Mouse (Mus musculus): ENCODE measurements around the gene Rbm38. TPM values are rescaled to one million over a fixed set of nuclear protein-coding genes. Genes with fewer than 3 reads are reported as not detected.

Gene Rbm38
- polyA plus RNA-seq, 1 experiment from 2014 or later: 53.0 TPM

Other genes starting within 250 kb of the Rbm38 start
- gene Bmp7, start 80.2 kb upstream of the Rbm38 start, polyA plus RNA-seq (2014; fragmentation: Nextera tagmentation; extraction: Ambion mirVana): 18.0 and 20.8 TPM in 2 replicates
- gene Spo11, start 42.8 kb upstream of the Rbm38 start, polyA plus RNA-seq (2014; fragmentation: Nextera tagmentation; extraction: Ambion mirVana): 0.04 TPM in 1 of 2 replicates, not detected in the other
- 143 and 150 TPM in 2 replicates for gene Rae1, start 20.4 kb upstream of the Rbm38 start, polyA plus RNA-seq (2014; fragmentation: Nextera tagmentation; extraction: Ambion mirVana)
- 0.12 and 0.16 TPM in 2 replicates for gene Ctcfl, start 99.0 kb downstream of the Rbm38 start, polyA plus RNA-seq (2014; fragmentation: Nextera tagmentation; extraction: Ambion mirVana)
- 0.77 and 0.87 TPM in 2 replicates for gene Pck1, start 132.6 kb downstream of the Rbm38 start, polyA plus RNA-seq (2014; fragmentation: Nextera tagmentation; extraction: Ambion mirVana)
- 0.65 and 0.90 TPM in 2 replicates for gene Zbp1, start 198.4 kb downstream of the Rbm38 start, polyA plus RNA-seq (2014; fragmentation: Nextera tagmentation; extraction: Ambion mirVana)

All from intestine, embryonic 14.5 days (tissue).